ENCODE assay signal across 8 mouse cellular contexts in genomic region chr7:49246584-49247481, GRCm38 (mm10).
A peak's percentile ranks its signal among the peaks of the same experiment; 100 is the strongest.
DNase-seq lines count a peak whose midpoint lies in the region; ATAC-seq and TF ChIP-seq lines count a peak whose summit lies in the region.

No protein-coding gene starts in this region.

- 2% methylated on average over 50 of the region's 50 CpGs for WGBS in forebrain, embryonic 11.5 days
- WGBS in intestine, postnatal 0 days, result 4% methylated on average over 50 of the region's 50 CpGs
- WGBS in midbrain, embryonic 15.5 days, result 3% methylated on average over 50 of the region's 50 CpGs

- H3K9me3 ChIP-seq in forebrain, embryonic 11.5 days (ENCODE audit: control insufficient read depth, low read length), result no peaks in the 10 kb centered on the region
- no peaks in the 10 kb centered on the region for H3K9me3 ChIP-seq in intestine, postnatal 0 days (ENCODE audit: control insufficient read depth)
- H3K9me3 ChIP-seq in midbrain, embryonic 15.5 days, result no peaks in the 10 kb centered on the region

- peak overlapping the region; percentile 91 for H3K27ac ChIP-seq in layer of hippocampus, adult 2 months
- no peak overlapping the region for H3K27ac ChIP-seq in forebrain, embryonic 11.5 days (ENCODE audit: low read depth, low read length)
- no peak overlapping the region for H3K27ac ChIP-seq in intestine, postnatal 0 days (ENCODE audit: low read depth, low read length)
- H3K27ac ChIP-seq in midbrain, embryonic 15.5 days, result peak overlapping the region; percentile 84

- H3K4me3 ChIP-seq in layer of hippocampus, adult 2 months, result peak overlapping the region; percentile 80
- peak overlapping the region; percentile 46 for H3K4me3 ChIP-seq in forebrain, embryonic 11.5 days (ENCODE audit: low read depth, low read length)
- peak overlapping the region; percentile 56 for H3K4me3 ChIP-seq in intestine, postnatal 0 days (ENCODE audit: low read depth, low read length)
- H3K4me3 ChIP-seq in midbrain, embryonic 15.5 days, result peak overlapping the region; percentile 63

- H3K36me3 ChIP-seq in forebrain, embryonic 11.5 days (ENCODE audit: control insufficient read depth, insufficient read depth, low read length), result no peaks in the 10 kb centered on the region
- no peaks in the 10 kb centered on the region for H3K36me3 ChIP-seq in intestine, postnatal 0 days (ENCODE audit: control insufficient read depth, insufficient read depth)
- H3K36me3 ChIP-seq in midbrain, embryonic 15.5 days (replicated peaks), result no peaks in the 10 kb centered on the region

- H3K4me1 ChIP-seq in forebrain, embryonic 11.5 days (replicated peaks; ENCODE audit: control insufficient read depth, insufficient read depth, low read length), result peaks cover 8% of the 10 kb centered on the region; the same call in 1 of the 2 replicates
- peaks cover 2% of the 10 kb centered on the region; the same call in 1 of the 2 replicates for H3K4me1 ChIP-seq in intestine, postnatal 0 days (replicated peaks; ENCODE audit: control insufficient read depth, insufficient read depth, low read length)
- H3K4me1 ChIP-seq in midbrain, embryonic 15.5 days, result peaks cover 46% of the 10 kb centered on the region

- H3K4me2 ChIP-seq in forebrain, embryonic 11.5 days (ENCODE audit: low read depth, low read length, severe bottlenecking), result peak overlapping the region; percentile 99
- peak overlapping the region; percentile 93 for H3K4me2 ChIP-seq in intestine, postnatal 0 days (replicated peaks; ENCODE audit: low read depth)
- peak overlapping the region; percentile 95 for H3K4me2 ChIP-seq in midbrain, embryonic 15.5 days

- no peak for ATAC-seq in forebrain, embryonic 11.5 days (replicated peaks; ENCODE audit: low FRiP score)
- no peak for ATAC-seq in intestine, postnatal 0 days
- peak; percentile 7; the same call in 1 of the 2 replicates for ATAC-seq in midbrain, embryonic 15.5 days (replicated peaks)

- no peak for DNase-seq in layer of hippocampus, adult 2 months (ENCODE audit: low spot score in 2 of 2)
- no peak for DNase-seq in layer of hippocampus, postnatal 25 days (ENCODE audit: extremely low spot score in 1 of 2, low spot score in 1 of 2)
- peak; percentile 10 for DNase-seq in R1 (ENCODE audit: low read depth, low spot score)
- DNase-seq in forebrain, embryonic 11.5 days (ENCODE audit: low spot score), result peak; percentile 58
- DNase-seq in spleen, postnatal 14 days (ENCODE audit: low spot score in 2 of 2), result no peak
- DNase-seq in ovary, postnatal 10 days (ENCODE audit: low spot score), result no peak

- peak overlapping the region; percentile 41 for H3K9ac ChIP-seq in forebrain, embryonic 11.5 days (ENCODE audit: low read length)
- peak overlapping the region; percentile 64 for H3K9ac ChIP-seq in intestine, postnatal 0 days (ENCODE audit: low read depth, low read length)
- H3K9ac ChIP-seq in midbrain, embryonic 15.5 days, result peak overlapping the region; percentile 57

- peaks cover 32% of the 10 kb centered on the region for H3K27me3 ChIP-seq in forebrain, embryonic 11.5 days (ENCODE audit: control insufficient read depth, insufficient read depth, low read length)
- H3K27me3 ChIP-seq in intestine, postnatal 0 days (replicated peaks; ENCODE audit: control insufficient read depth, insufficient read depth, low read length), result peaks cover 9% of the 10 kb centered on the region
- peaks cover 14% of the 10 kb centered on the region; the same call in 1 of the 2 replicates for H3K27me3 ChIP-seq in midbrain, embryonic 15.5 days (replicated peaks)

- TF ChIP-seq CTCF in layer of hippocampus, adult 2 months (conservative IDR thresholded peaks at IDR 0.05), result no peak
- no peak for TF ChIP-seq CTCF in intestine, postnatal 0 days (IDR thresholded peaks at IDR 0.05; ENCODE audit: low read depth)

Comparison
In these comparisons a context has a peak if more than half of its experiments do, and no peak if none do; other contexts are left out.
1. DNase-seq: peak in R1 (single experiment) and forebrain, embryonic 11.5 days (single experiment); none in layer of hippocampus, adult 2 months (0 of 2), layer of hippocampus, postnatal 25 days (0 of 2), spleen, postnatal 14 days (0 of 2) and ovary, postnatal 10 days (single experiment).
2. H3K27ac ChIP-seq: peak in layer of hippocampus, adult 2 months (single experiment) and midbrain, embryonic 15.5 days (single experiment); none in forebrain, embryonic 11.5 days (single experiment) and intestine, postnatal 0 days (single experiment).
3. Peak in every context shown above with its lines, with median percentiles within 50 percentile points of each other: H3K4me3 ChIP-seq, H3K4me2 ChIP-seq and H3K9ac ChIP-seq.